Mouse (Mus musculus) T-helper 1 cell (primary cell): ENCODE data around the gene Sgcd.

Source experiments
- in situ Hi-C: fragments of 300-600 bp; cut with MboI, MseI; formaldehyde crosslinking; loops from one replicate; pipeline ENCODE4 v1.15.1; 2025; ENCODE audit warnings: high pct_unique_total_duplicates

The Sgcd gene

GRCm38 (mm10) chr11:47294741-47295140 is 694.0 kb downstream of the Sgcd start:
- in situ Hi-C loops = no loop called here

DNA sequence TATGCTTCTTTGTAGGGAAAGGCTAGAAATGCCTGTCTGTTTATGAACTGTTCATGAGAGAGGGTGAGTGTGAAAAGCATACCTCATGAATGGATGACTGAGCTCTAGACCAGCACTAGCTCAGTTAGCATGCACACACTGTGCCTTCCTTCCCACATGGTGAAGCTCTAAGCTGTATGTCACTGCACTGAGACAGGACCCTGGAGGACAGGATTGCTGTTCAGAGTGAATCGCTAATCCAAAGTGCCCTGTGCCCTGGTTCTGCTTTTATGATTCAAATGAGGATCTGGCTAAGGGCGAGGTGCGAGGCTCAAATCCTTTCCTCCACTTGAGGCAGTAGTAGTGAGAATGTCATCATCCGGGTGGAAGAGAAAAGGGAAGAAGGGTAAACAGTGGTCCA is 712.2 kb downstream of the Sgcd start:
- in situ Hi-C loops = no loop called here

- in situ Hi-C loops = no loop called here
Measured at GRCm38 (mm10) chr11:47268556-47268955, 720.2 kb downstream of the Sgcd start.

- in situ Hi-C loops = no loop called here
Measured at GRCm38 (mm10) chr11:47264267-47264984, 724.3 kb downstream of the Sgcd start.

- in situ Hi-C loops = no loop called here
Measured at GRCm38 (mm10) chr11:47250301-47250700, 738.5 kb downstream of the Sgcd start.

DNA sequence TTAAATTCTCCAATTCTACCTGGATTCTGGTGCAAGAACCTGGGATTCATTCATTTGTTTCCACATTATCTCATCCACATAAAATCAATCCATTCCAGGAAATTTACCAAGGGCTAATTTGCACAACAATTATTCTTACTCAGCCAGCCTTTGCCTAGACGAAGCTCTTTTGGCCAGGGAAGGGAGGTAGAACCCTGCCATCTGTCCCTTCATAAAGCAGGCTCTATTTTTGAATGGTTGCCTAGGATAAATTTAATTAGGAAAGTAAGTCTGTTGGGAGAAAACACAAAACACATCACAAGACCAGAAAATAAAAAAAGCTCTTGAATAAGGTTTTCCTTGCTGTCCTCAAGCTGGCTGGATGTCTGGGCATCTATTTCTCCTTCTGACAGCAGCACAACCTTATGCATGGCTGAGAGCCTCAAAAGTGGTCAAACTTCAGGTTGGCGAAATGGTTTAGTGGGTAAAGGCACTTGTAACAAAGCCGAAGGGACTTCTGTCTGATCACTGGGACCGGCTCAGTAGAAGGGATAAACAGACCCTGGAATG is 740.4 kb downstream of the Sgcd start:
- in situ Hi-C loops = no loop called here

- in situ Hi-C loops = no loop called here
Measured at GRCm38 (mm10) chr11:47247703-47248344, 740.9 kb downstream of the Sgcd start.

DNA sequence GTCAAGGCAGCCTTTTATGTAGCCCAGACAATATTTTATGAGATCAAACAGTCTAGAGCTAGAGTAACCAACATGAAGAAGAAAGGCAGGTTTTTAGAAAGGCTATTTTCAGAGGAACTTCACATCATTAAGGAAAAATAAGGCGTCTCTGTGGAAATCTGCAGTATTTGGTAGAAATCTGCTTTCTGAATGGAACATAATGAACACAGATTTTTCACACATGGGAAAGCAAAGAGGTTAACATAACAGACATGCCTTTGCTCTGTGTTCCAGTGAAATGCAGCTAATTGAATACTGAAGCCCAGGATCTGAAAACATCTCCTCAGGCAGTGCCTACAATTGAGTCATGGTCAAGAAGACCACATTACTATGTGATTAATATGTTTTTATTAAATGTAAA is 746.4 kb downstream of the Sgcd start:
- in situ Hi-C loops = no loop called here

DNA sequence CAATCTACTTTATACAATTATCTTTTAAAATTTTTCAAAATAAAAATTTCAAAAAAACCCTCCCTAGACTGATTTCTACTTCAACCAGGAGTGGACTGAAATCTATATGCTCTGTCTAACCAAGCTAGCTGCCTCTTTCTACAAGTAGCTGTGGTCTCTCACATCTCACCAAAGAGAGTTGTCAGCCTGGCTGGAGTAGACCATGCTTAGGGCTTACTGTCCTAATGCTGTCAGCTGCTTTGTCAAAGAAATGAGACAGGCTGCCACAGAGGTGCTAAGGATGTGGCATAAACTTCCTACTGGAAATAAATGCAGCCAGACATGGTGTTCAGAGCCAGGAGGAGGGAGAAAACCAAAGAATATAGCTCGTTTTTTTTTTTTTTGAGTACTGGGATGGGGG is 760.5 kb downstream of the Sgcd start:
- in situ Hi-C loops = no loop called here

DNA sequence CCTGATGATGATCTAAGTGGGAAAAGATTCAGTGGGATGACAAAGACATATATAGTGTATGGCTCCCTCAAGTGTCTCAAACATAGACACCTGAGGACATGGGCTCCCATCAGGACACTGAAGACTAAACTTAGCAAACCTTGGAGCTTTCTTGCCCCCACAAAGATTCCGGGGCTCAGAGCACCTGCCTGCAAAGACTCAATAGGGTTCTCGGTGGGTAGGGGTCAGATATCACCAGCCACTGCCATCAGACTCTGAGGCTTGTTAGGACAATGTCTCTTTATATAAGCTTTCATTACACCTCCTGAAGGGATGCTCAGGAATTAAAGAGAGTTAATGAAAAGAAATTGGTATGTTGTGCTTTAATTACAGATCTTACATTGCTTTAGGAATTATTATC is 764.6 kb downstream of the Sgcd start:
- in situ Hi-C loops = no loop called here

- in situ Hi-C loops = no loop called here
Measured at GRCm38 (mm10) chr11:47211531-47211930, 777.2 kb downstream of the Sgcd start.

- in situ Hi-C loops = no loop called here
Measured at GRCm38 (mm10) chr11:47206461-47206860, 782.3 kb downstream of the Sgcd start.

GRCm38 (mm10) chr11:47199106-47199505 is 789.7 kb downstream of the Sgcd start:
- in situ Hi-C loops = no loop called here

GRCm38 (mm10) chr11:47188556-47188955 is 800.2 kb downstream of the Sgcd start:
- in situ Hi-C loops = no loop called here

- in situ Hi-C loops = no loop called here
Measured at GRCm38 (mm10) chr11:47174977-47175376, 813.8 kb downstream of the Sgcd start.

DNA sequence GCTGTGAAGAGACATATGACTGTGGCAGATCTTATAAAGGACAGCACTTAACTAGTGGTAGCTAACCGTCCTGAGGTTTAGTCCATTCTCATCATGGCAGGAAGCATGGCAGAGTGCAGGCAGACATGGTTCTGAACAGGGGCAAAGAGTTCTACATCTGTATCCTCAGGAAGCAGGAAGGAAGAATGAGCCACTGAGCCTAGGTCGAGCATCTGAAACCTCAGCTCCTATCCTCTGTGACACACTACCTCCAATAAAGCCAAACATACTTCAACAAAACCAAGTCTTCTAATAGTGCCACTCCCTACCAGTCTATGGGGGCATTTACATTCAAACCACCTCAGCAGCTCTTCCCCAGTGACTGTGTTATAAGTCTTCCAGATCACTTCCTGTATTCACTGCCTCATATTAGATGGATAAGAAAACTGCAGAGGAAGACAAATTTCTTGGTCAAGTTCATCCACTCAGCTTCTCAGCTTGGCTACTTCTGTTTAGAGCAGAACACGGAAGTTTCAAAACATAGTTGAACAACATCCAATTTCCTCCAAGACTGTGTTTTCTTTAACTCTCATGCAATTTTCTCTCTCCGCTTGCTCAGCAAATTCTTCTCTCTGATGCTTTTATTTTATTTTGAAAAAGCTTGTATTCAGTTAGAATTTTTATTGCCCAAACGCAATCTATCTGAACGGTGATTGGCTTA is 817.7 kb downstream of the Sgcd start:
- in situ Hi-C loops = no loop called here

DNA sequence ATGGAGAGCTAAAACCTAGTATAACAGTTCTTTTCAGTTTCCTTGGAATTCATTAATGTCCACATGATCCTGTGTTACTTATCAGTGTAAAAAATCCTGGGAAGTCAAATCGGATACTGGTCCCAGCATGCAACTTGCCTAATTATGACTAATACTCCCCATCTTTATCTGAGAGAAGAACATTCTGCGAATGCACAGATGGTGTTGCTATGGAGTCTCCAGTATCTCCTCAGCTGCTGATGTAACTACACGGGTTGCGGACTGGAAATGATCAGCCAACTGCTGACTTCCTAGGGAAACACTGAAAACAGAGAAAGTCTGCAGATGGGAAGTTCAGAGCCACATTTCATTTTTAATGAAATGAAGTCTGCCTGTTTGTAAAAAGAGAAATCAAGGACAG is 821.4 kb downstream of the Sgcd start:
- in situ Hi-C loops = loop anchor here (10.0 kb wide), 1 partner anchor 1923 kb away; no protein-coding TSS in a partner anchor

- in situ Hi-C loops = no loop called here
Measured at GRCm38 (mm10) chr11:47158089-47158488, 830.7 kb downstream of the Sgcd start.

DNA sequence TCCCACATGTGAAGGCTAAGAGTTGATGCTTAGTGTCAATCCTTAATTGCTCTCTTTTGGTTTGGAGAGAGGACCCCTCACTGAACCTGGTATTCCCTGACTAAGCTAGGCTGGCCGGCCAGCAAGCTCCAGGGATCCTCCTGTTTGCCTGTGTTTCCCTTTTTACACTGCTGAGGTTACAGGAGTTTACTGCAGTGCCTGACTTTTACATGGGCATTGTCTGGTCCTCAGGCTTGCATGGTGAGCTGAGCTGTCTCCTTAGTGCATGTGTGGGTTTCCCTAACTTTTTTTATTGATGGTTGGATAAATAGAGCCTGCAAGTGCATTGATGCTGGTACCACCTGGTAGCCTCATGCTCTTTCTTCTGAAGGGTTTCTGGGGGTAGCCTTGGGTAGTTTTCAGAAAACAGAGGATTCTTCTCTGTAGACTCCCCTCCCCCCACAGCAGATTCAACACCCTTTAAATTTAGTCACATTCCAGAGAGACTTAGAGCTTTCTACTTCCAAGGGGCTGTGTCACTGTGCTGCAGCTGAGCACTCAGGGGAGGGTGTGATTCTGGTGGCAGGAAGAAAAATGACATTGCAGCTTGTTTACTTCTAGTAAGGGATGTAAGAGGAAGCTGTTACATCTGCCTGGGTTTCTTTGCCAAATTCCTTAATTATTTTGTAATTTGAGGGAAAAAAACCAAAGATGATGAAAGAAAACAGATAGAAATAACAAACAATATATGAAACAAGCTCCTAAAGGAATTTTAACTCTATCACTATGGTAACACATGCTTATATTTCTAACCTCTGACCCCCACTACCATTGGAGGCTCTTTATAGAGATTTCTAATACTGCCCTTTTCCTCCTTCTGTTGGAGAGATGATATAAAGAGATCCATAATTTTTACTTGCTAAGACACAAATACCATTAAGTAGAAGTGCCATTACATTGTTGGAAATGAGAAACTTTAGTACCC is 831.8 kb downstream of the Sgcd start:
- in situ Hi-C loops = no loop called here

- in situ Hi-C loops = no loop called here
Measured at GRCm38 (mm10) chr11:47154837-47155430, 833.8 kb downstream of the Sgcd start.

GRCm38 (mm10) chr11:47149607-47150006 is 839.2 kb downstream of the Sgcd start:
- in situ Hi-C loops = no loop called here
